In genomic region chr14:75197027-75197426, GRCm38 (mm10) we compare ENCODE assay signal across 10 mouse cellular contexts. TPM values are rescaled to one million over a fixed set of nuclear protein-coding genes. Genes with fewer than 3 reads are reported as not detected.
DNase-seq lines count a peak whose midpoint lies in the region; ATAC-seq and TF ChIP-seq lines count a peak whose summit lies in the region.
"Had no signal": no experiment of that assay in that cellular context is flagged by ENCODE, and none has a peak within 500 bp of the region (broad histone marks: within the 10 kb centered on the region; RNA-seq: fewer than 3 reads in every experiment).

No protein-coding gene starts in this region.

- no peak overlapping the region for H3K4me3 ChIP-seq in thymus, adult 2 months (ENCODE audit: control insufficient read depth, insufficient read depth, low read length)
- H3K4me3 ChIP-seq: limb, embryonic 12.5 days had no signal

- no peak for TF ChIP-seq CTCF in thymus, adult 2 months (IDR thresholded peaks at IDR 0.05; ENCODE audit: borderline replicate concordance, control insufficient read depth, extremely low read depth, insufficient read depth, low read length, poor library complexity)

- TF ChIP-seq POLR2A in thymus, adult 2 months (IDR thresholded peaks at IDR 0.05; ENCODE audit: control insufficient read depth, extremely low read depth, insufficient read depth, low read length, poor library complexity): no peak

- no peaks in the 10 kb centered on the region for H3K27me3 ChIP-seq in thymus, adult 2 months (ENCODE audit: control insufficient read depth, insufficient read depth, low read length)

- peak; percentile 58 for ATAC-seq in CD4-positive, CD25-positive, alpha-beta regulatory T cell, adult 4 months
- ATAC-seq in erythroid progenitor cell, adult 5-6 weeks (replicated peaks; ENCODE audit: low FRiP score, poor library complexity, severe bottlenecking): peak; percentile 76
- ATAC-seq in megakaryocyte progenitor cell, adult 5-6 weeks (replicated peaks; ENCODE audit: poor library complexity): peak; percentile 56; the same call in 1 of the 2 replicates

- H3K27ac ChIP-seq in thymus, adult 2 months (ENCODE audit: control insufficient read depth, insufficient read depth, low read length): no peak overlapping the region
- H3K27ac ChIP-seq: limb, embryonic 12.5 days had no signal

- peak; percentile 35 for DNase-seq in heart, adult 8-10 months (ENCODE audit: low spot score)
- DNase-seq in heart, adult 11 months: no peak
- DNase-seq in brain, embryonic 18.5 days (ENCODE audit: low read depth, low spot score): peak; percentile 42
- DNase-seq in layer of hippocampus, adult 9-11 months: peak; percentile 30
- peak; percentile 56 for DNase-seq in thymus, adult 2 months

- peaks cover 14% of the 10 kb centered on the region for H3K4me1 ChIP-seq in thymus, adult 2 months (replicated peaks; ENCODE audit: control insufficient read depth, insufficient read depth, low read length)
- H3K4me1 ChIP-seq: limb, embryonic 12.5 days had no signal

- 51% methylated on average over 5 of the region's 5 CpGs for WGBS in thymus, adult 2 months

- peaks cover 40% of the 10 kb centered on the region for H3K36me3 ChIP-seq in thymus, adult 2 months (ENCODE audit: control insufficient read depth, insufficient read depth, low read length)
- H3K36me3 ChIP-seq: limb, embryonic 12.5 days had no signal

RNA-seq across cellular contexts. Expression of gene Cpb2, which starts 45.1 kb away (rescaled TPM):
- total RNA-seq in heart, adult 8-10 months (2022): not detected
- not detected for polyA plus RNA-seq in CD4-positive, CD25-positive, alpha-beta regulatory T cell, adult 4 months (2017; shearing (Covaris generic))
- total RNA-seq in erythroid progenitor cell, adult 5-6 weeks (2015; ENCODE audit: low replicate concordance): not detected in 2 replicates
- total RNA-seq in erythroid progenitor cell, adult 5-6 weeks (2017; ENCODE audit: low replicate concordance): not detected in 2 replicates
- total RNA-seq in megakaryocyte progenitor cell, adult 5-6 weeks (2015): not detected in 2 replicates
- not detected in 2 replicates for total RNA-seq in megakaryocyte progenitor cell, adult 5-6 weeks (2017)
- polyA plus RNA-seq in thymus, adult 2 months (2012; rRNA removed): 0.29 TPM in 1 of 2 replicates, not detected in the other
- total RNA-seq: adrenal gland, adult 18-20 months had no signal
- polyA plus RNA-seq: limb, embryonic 12.5 days had no signal
